Mouse (Mus musculus): ENCODE results near the gene Yod1. TPM values are rescaled to one million over a fixed set of nuclear protein-coding genes. Genes with fewer than 3 reads are reported as not detected.

Gene Yod1
- polyA plus RNA-seq, 1 experiment from 2014 or later: 12.4 TPM

DNA sequence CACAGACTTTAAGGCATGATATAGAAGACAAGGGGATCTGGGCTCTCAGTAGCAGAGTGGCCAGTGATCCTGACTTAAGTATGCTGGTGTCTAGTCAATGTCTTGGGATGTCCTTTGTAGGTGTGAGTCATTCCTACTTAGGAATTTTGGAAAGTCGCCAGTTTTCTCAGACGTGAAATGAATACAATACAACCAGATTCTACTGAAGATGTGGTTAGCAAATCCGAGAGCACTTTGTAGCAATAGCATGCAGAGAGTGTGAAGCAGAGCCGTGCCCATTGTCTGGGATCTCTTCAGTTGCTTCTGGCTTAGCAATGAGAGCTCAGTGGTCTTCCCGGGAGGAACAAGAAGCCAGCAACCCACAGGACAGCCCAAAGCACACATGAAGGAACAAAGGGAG, 17.3 kb downstream of the Yod1 start:
- no peak overlapping the region for H3K4me2 ChIP-seq (replicated peaks)
- no peak overlapping the region for H3K9ac ChIP-seq
- H3K9me3 ChIP-seq: no peaks in the 10 kb centered on the region
- H3K4me1 ChIP-seq: peaks cover 6% of the 10 kb centered on the region
- 67% methylated on average over 5 of the region's 5 CpGs for WGBS
- H3K27ac ChIP-seq: no peak overlapping the region
- no peaks in the 10 kb centered on the region for H3K36me3 ChIP-seq
- H3K4me3 ChIP-seq: no peak overlapping the region
- no peaks in the 10 kb centered on the region for H3K27me3 ChIP-seq
- no peak for ATAC-seq (ENCODE audit: low FRiP score, low read depth)

DNA sequence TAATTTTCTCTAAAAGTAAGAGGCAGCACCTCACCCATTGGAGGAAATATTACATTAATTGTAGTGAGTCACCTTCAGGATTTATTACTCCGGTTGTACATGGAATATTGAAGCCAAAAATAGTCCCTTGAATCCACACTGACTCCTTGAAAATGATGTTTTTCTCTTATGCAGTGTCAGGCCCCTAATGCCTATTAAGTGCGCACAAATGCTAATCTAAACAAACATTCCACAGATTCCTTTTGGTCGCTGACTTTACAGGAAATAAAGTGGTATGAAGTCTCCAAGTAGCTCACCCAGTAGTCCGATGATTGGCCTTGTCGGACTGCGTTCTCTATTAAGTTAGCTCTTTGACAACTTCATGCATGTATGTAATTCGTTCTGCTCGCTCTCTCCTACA, 17.7 kb downstream of the Yod1 start:
- Histone ChIP-seq H3K4me1 (peaks cover 6% of the 10 kb centered on the region), H3K9ac (no peak overlapping the region), H3K4me3 (no peak overlapping the region), H3K27me3 (no peaks in the 10 kb centered on the region), H3K27ac (no peak overlapping the region), H3K4me2 (replicated peaks) (no peak overlapping the region), H3K36me3 (no peaks in the 10 kb centered on the region), H3K9me3 (no peaks in the 10 kb centered on the region)
- no peak for ATAC-seq (ENCODE audit: low FRiP score, low read depth)
- WGBS: 69% methylated on average over 8 of the region's 8 CpGs

DNA sequence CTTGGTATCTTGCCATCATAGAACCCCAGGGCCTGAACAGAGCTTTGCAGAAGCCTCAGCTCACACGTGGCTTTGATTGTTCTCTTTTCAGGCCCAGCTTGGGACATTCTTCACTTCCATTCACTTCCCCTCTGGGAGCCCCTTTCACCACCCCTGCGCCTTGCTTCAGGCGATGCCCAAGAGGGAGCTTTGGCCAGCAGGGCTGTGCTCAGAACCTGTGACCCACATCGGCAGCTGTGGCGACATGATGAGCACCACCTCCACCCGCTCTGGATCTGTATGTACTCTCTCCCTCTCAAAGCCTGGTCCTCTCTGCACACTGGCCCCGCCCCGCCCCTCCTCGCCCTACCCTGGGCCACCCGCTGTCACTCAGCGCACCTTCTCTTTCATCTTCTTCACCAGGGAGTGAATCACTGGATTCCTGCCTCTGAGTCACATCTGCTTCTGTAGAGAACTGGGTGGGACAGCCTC, 20.3 kb downstream of the Yod1 start:
- no peak overlapping the region for H3K9ac ChIP-seq
- H3K4me1 ChIP-seq: no peaks in the 10 kb centered on the region
- H3K4me2 ChIP-seq (replicated peaks): no peak overlapping the region
- peak; percentile 45; the same call in 1 of the 2 replicates for ATAC-seq (ENCODE audit: low FRiP score, low read depth)
- WGBS: 28% methylated on average over 11 of the region's 11 CpGs
- H3K9me3 ChIP-seq: no peaks in the 10 kb centered on the region
- H3K36me3 ChIP-seq: no peaks in the 10 kb centered on the region
- no peak overlapping the region for H3K27ac ChIP-seq
- no peaks in the 10 kb centered on the region for H3K27me3 ChIP-seq
- H3K4me3 ChIP-seq: no peak overlapping the region

GRCm38 (mm10) chr1:130737916-130738315, 20.8 kb downstream of the Yod1 start:
- H3K9ac ChIP-seq: no peak overlapping the region
- H3K27ac ChIP-seq: no peak overlapping the region
- no peaks in the 10 kb centered on the region for H3K36me3 ChIP-seq
- no peaks in the 10 kb centered on the region for H3K9me3 ChIP-seq
- H3K4me1 ChIP-seq: no peaks in the 10 kb centered on the region
- no peak for ATAC-seq (ENCODE audit: low FRiP score, low read depth)
- 88% methylated on average over 7 of the region's 7 CpGs for WGBS
- no peak overlapping the region for H3K4me2 ChIP-seq (replicated peaks)
- H3K4me3 ChIP-seq: no peak overlapping the region
- no peaks in the 10 kb centered on the region for H3K27me3 ChIP-seq

GRCm38 (mm10) chr1:130738551-130739106, 21.5 kb downstream of the Yod1 start:
- H3K27ac ChIP-seq: no peak overlapping the region
- no peaks in the 10 kb centered on the region for H3K4me1 ChIP-seq
- no peak overlapping the region for H3K4me2 ChIP-seq (replicated peaks)
- no peak overlapping the region for H3K4me3 ChIP-seq
- 67% methylated on average over 3 of the region's 3 CpGs for WGBS
- H3K27me3 ChIP-seq: no peaks in the 10 kb centered on the region
- no peaks in the 10 kb centered on the region for H3K9me3 ChIP-seq
- no peak for ATAC-seq (ENCODE audit: low FRiP score, low read depth)
- no peaks in the 10 kb centered on the region for H3K36me3 ChIP-seq
- no peak overlapping the region for H3K9ac ChIP-seq

DNA sequence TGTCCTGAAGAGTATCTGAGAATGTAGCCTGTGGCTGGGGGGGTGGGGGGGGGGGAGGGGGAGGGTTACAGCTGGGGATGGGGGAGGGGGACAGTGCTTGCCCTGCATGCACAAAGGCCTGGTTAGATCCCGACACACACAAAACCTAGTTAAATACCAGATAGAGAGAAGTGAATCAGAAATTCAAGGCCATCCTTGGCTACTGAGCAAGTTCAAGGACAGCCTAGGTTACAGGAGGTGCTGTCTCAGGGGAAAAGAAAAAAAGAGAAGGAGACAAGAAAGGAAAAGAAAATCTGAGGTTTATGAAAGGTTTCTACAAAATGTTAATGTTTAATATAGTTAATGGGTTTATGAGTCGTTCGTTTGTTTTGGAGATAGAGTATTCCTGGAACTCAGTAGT, 22.5 kb downstream of the Yod1 start:
- no peak for ATAC-seq (ENCODE audit: low FRiP score, low read depth)

DNA sequence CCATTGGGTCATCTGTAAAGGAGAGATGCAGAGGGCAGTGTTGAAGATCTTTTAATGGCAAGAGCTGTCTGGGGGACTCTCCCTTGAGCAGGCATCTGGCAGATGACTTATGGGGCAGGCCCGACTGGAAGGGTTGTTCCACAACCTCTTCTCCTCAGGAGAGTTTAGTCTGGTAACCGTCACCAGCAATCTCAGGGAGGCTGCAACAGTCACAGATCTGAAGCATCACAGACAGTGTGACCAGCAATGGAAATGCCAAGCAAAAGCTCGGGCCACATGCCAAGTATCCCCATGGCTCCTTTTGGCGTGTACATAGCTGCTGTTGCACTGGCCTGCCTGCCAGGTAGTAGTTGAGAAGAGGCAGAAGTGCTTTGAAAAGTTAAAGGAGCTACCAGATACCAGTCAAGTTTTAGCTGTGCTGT, 23.1 kb downstream of the Yod1 start:
- Histone ChIP-seq H3K9ac (no peak overlapping the region), H3K4me2 (replicated peaks) (no peak overlapping the region), H3K27me3 (no peaks in the 10 kb centered on the region), H3K9me3 (no peaks in the 10 kb centered on the region), H3K27ac (no peak overlapping the region), H3K4me3 (no peak overlapping the region), H3K4me1 (no peaks in the 10 kb centered on the region), H3K36me3 (no peaks in the 10 kb centered on the region)
- ATAC-seq (ENCODE audit: low FRiP score, low read depth): no peak
- 68% methylated on average over 4 of the region's 4 CpGs for WGBS

More for the DNA sequence above, 22.5 kb downstream of the Yod1 start:
- Histone ChIP-seq H3K4me2 (replicated peaks) (no peak overlapping the region), H3K27me3 (no peaks in the 10 kb centered on the region), H3K36me3 (no peaks in the 10 kb centered on the region), H3K9ac (no peak overlapping the region), H3K27ac (no peak overlapping the region), H3K4me3 (no peak overlapping the region), H3K4me1 (no peaks in the 10 kb centered on the region), H3K9me3 (no peaks in the 10 kb centered on the region)
- WGBS: 79% methylated on average over 3 of the region's 3 CpGs

- 63% methylated on average over 15 of the region's 15 CpGs for WGBS
- no peak overlapping the region for H3K4me3 ChIP-seq
- peak; percentile 46 for ATAC-seq (ENCODE audit: low FRiP score, low read depth)
Observed at GRCm38 (mm10) chr1:130740781-130741720, 23.9 kb downstream of the Yod1 start.

DNA sequence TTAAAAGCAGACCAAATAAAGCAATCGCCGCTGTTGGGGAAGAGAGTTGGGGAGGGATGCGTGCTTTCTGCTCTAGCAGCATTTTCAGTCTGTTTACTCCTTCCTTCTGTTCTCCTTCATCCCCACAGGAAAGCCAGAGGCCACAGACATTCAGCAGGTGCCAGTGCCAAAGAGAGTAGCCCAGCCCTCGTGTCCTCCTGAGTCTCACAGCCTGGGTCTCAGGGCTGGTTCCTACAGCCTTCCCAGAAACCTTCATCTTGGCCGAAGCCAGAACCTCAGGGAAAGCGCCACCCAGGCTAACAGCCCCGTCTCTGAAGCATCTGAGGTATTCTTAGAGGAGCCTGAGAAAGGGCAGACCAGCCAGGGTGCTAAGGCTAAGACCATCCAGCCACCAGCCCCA, 25.1 kb downstream of the Yod1 start:
- Histone ChIP-seq H3K4me1 (no peaks in the 10 kb centered on the region), H3K4me2 (replicated peaks) (no peak overlapping the region), H3K36me3 (no peaks in the 10 kb centered on the region), H3K4me3 (no peak overlapping the region), H3K9me3 (no peaks in the 10 kb centered on the region), H3K27me3 (no peaks in the 10 kb centered on the region), H3K27ac (no peak overlapping the region), H3K9ac (no peak overlapping the region)
- WGBS: 86% methylated on average over 7 of the region's 7 CpGs
- no peak for ATAC-seq (ENCODE audit: low FRiP score, low read depth)

More at GRCm38 (mm10) chr1:130740781-130741720, 23.9 kb downstream of the Yod1 start:
- H3K4me1 ChIP-seq: no peaks in the 10 kb centered on the region
- H3K9ac ChIP-seq: no peak overlapping the region
- no peaks in the 10 kb centered on the region for H3K9me3 ChIP-seq
- no peak overlapping the region for H3K4me2 ChIP-seq (replicated peaks)
- H3K27ac ChIP-seq: no peak overlapping the region
- H3K36me3 ChIP-seq: no peaks in the 10 kb centered on the region
- H3K27me3 ChIP-seq: no peaks in the 10 kb centered on the region

GRCm38 (mm10) chr1:130743775-130744174, 26.6 kb downstream of the Yod1 start:
- no peak overlapping the region for H3K4me2 ChIP-seq (replicated peaks)
- no peaks in the 10 kb centered on the region for H3K27me3 ChIP-seq
- H3K9ac ChIP-seq: no peak overlapping the region
- ATAC-seq (ENCODE audit: low FRiP score, low read depth): no peak
- H3K4me3 ChIP-seq: no peak overlapping the region
- no peak overlapping the region for H3K27ac ChIP-seq
- no peaks in the 10 kb centered on the region for H3K9me3 ChIP-seq
- H3K36me3 ChIP-seq: no peaks in the 10 kb centered on the region
- 95% methylated on average over 1 of the region's 1 CpGs for WGBS
- H3K4me1 ChIP-seq: no peaks in the 10 kb centered on the region

GRCm38 (mm10) chr1:130744217-130744616, 27.1 kb downstream of the Yod1 start:
- WGBS: 90% methylated on average over 2 of the region's 2 CpGs
- Histone ChIP-seq H3K36me3 (no peaks in the 10 kb centered on the region), H3K4me2 (replicated peaks) (no peak overlapping the region), H3K9me3 (no peaks in the 10 kb centered on the region), H3K4me3 (no peak overlapping the region), H3K9ac (no peak overlapping the region), H3K4me1 (no peaks in the 10 kb centered on the region), H3K27me3 (no peaks in the 10 kb centered on the region), H3K27ac (no peak overlapping the region)
- ATAC-seq (ENCODE audit: low FRiP score, low read depth): no peak

- ATAC-seq (ENCODE audit: low FRiP score, low read depth): no peak
- Histone ChIP-seq H3K36me3 (no peaks in the 10 kb centered on the region), H3K9ac (no peak overlapping the region), H3K27ac (no peak overlapping the region), H3K4me2 (replicated peaks) (no peak overlapping the region), H3K27me3 (no peaks in the 10 kb centered on the region), H3K4me1 (no peaks in the 10 kb centered on the region), H3K4me3 (no peak overlapping the region), H3K9me3 (no peaks in the 10 kb centered on the region)
- 86% methylated on average over 5 of the region's 5 CpGs for WGBS
Observed at GRCm38 (mm10) chr1:130744961-130745360, 27.8 kb downstream of the Yod1 start.
